Mouse (Mus musculus) 3134 (cell line): ENCODE data around the gene Cacna1a.
"Not testable (repeated sequence)": the region's sequence is repeated elsewhere in the genome, so short reads cannot be mapped to it uniquely, and the experiment has no call there.

Source experiments
- DNase-seq: peaks from one replicate; pipeline ENCODE4 v3.0.0-alpha.2; 2011; ENCODE audit warnings: low spot score; ENCODE audit not compliant: insufficient read length; ENCODE audit errors: extremely low read depth

Gene Cacna1a

DNA sequence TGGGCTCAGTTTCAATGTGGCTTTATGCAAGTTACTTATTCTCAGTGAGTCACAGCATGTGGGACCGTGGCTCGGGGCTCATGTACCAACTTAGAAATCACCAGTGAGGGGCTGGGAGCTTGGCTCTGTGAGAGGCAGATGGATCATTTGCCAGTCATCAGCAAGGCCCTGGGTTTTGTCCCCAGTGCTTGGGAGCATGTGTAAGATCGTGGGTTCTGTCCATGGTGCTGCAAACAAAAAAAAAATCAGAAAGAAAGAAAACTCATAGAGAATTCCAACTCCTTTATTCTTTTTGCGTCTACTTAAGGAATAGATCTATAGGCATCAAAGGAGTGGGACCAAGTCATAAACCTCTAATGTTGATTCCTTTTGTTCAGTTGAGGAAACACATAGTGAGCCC lies 80.8 kb downstream of the Cacna1a start:
- DNase-seq: no peak

DNA sequence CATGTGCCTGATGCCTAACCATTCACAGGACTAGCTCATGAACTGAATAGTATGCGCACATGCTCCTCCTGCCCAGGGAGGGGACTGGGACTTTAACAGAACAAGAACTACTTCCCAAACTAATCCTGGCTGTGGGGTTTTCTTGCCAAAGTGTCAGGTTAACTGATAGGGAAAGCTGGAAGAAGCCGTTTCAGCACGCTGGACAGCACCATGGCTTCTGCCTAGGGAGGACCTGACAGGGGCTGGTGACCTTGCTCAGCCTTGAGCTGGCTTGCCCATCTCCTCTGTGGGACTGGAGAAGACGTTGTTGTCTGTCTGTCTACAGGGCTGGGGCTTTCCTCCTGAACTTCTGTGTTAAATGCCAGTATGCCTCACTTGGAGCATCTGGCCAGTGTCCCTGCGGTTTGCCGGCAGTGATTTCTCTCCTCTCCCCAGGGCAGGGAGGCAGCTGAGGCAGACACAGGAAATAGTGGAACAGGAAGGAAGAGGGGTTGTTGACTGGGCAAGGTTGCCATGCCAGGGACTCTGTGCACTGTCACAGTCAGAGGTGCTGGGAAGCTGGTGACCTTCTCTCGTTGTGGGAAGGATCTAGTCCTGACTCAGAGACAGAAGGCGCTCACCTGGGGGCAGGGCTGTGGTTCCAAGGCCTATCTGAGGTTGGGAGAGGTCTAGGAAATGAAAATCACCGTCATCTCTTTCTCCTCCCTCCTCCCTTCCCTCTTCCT lies 83.2 kb downstream of the Cacna1a start:
- DNase-seq: no peak

DNA sequence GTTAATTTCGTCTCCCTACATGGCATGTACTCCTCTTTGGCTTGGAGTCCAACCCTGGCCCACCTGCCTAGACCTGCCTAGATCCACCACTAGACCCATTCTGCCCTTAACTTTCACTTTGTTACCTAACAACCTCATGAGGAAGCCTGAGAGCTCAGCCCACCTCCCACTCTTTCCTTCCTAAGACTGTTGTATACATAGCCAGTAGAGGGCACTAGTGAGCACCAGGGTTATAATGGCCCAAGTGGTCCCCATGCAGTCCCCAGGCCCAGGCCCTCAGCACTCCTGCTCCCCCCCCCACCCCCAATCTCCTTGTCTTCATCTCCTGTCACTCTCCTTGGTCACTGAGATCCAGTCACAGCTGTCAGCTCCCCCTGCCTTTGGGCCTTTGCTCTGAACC lies 86.2 kb downstream of the Cacna1a start:
- DNase-seq: no peak

DNA sequence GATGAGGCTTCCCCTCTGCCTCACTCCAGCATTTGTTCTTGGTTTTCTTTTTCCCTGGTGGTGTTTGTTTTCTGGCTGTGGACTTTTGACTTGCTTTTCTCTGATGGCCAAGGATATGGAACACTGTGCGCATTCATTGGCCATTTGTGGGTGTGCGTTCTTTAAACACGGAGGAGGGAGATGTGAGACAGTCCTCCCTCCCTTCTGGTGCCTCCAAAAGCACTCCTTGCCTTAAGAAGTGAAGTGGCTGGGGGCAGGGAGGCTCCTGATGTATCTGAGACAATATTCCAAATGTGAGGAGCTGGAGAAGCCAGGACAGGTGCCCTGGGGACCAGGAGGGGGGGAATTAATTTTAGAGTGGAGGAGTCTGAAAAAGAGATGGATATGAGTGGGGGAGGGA lies 89.1 kb downstream of the Cacna1a start:
- DNase-seq: no peak

DNA sequence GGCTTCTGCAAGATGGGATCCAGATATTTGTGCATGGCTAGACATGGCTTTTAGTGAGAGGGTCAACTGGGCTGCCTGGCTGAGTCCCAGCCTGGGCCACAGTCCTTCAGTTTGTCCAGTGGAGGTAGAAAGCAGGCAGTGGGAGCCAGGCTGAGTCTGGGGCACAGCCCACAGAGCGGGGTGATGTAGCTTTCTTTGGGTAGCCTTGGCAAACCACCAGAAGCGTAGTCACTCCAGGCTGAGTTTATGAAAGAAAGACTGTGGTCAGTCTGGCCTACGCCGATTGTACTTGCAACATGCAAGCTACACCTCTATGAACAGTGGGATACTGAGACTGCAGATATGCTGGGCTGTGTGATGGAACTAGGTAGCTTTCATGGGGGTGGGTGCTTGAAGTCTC lies 94.8 kb downstream of the Cacna1a start:
- DNase-seq: no peak

DNA sequence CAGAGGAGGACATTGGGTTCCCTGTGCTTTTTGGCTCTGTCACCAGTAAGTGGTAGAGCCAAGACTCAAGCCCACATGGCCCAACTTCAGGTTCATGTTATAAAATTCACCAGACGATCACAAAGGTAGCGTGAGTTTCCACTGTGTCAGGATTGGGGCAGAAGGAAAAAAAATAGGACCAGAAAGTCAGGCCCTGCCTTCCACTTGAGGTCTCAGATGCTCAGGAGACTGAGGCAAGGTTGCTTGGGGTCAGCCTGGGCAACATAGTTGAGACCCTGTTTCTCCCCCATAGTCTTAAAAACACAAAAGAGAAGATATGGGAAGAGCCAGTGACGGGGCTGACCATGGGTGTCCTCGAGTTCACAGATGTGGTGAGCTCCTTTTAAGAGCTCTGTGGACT lies 97.1 kb downstream of the Cacna1a start:
- DNase-seq: no peak

DNA sequence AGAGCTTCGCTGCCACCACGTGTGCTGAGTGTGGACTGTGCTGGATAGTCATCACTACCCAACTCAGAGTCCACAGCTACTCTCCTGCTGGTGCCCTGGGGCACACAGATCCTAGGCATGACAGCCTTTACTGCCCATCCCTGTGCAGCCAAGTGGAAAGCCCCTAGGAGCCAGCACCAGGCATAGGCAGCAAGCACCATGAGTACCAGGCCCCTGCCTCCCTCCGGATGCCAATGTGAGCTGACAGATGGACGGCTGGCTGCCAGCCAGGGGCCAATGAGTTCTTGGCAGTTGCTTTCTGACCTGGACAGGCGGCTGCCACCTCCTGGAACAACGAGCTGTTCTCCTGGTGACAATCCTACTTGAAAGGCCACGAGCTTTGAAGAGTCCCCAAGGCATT lies 97.6 kb downstream of the Cacna1a start:
- peak; percentile 45 for DNase-seq

DNA sequence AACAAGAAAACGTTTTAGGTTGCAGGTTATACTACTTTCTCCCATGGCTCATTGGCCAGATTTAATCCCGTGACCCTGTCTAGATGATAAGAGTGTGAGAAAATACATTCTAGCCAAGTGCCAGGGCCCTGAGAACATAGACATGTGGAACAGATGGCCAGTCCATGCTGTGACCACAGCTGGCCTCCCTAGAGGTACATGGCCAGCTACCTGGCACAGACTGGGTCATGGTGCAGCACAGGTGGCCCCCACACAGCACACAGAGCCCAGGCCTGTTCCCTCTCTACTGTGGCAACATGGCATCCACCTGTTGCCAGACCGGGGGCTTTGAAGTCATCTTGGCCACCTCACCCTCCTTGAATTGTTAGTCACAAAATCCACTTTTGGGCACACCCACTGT lies 101.0 kb downstream of the Cacna1a start:
- no peak for DNase-seq

DNA sequence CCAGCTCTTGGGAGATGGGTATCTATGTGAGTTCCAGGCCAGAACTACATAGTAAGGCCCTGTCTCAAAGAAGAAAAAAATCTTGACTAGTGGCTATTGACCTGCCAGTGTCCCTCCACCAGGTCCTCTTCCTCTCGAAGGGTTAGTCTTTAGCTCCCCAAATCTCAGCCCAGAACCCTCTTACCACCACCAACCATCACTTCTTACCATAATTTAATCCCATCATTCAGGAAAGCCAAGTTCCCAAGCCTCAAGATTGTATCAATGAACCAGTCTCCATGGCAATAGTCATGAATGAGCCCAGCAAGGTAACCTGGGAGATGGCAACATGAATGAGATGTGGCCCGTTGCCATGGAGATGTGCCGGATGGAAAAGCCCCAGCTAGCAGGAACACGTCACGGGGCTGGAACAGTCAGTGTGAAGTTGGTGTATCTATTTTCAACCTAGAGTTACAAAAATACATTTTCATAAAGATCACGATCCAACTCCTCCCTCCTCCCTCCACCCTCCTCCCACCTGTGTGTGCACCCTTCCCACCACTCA lies 106.4 kb downstream of the Cacna1a start:
- no peak for DNase-seq

DNA sequence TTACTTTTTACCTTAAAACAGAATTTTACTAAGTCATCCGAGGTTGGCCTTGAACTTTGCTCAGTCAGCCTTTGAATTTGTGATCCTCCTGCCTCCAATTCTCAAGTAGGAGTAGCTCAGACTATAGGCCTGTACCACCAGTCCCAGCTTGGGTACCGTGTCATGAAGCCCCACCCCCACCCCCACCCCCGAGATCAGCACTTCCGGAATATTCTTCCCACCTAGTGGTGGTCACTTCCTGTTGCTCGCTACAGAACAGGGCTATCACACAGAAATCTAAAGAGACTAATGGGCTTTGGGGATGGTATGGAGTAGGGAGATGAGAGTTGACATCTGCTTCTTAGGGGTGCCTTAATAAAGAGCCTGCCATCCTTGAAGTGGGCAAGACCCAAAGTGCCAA lies 112.9 kb downstream of the Cacna1a start:
- no peak for DNase-seq

DNA sequence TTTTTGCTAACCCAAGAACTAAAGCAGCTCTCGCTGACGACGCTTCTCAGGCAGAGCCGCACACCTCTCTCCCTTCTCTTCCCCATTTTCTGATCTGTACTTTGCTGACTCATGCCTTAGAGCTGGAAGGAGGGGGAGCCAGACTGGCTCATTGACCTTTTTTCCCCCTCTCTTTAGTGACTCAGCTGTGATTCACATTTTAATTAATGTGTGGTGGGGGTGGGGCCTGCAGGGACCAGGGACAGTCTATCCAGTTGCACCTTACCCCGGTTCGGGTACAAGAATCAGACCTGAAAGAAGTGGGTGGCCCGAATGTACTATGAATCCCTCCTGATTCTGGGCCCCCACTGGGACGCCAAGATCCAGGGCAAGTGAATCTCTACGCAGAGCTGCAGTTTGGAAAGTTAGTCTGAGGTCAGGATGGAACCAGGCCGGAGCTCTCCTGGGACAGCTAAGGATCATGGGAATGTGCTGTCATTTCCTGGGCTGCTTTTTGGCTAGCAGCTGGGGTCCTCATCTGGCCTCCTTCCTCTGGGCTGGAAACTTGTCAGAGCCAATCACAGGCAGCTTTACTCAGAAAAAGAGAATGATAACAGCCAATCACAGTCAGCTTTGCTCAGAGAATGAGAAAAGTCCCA lies 113.5 kb downstream of the Cacna1a start:
- peak; percentile 85 for DNase-seq

DNA sequence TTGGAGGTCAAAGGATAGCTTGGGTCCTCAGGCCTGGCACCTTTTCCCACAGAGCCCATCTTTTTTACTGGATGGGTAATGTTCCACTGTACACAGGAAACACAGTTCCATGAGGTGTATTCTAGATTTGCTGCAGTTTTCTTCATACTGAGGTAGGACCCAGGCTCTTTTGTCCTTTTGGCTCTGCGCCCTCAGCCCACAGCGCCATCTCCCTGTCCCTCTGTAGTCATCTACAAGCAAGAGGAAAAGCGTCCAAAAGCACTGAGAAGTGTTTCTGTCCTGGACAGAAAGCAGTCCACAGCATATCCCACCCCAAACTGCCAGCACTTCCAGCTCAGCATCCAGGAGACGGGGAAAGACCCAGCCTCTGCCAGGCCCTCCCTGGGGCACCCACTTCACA lies 114.4 kb downstream of the Cacna1a start:
- no peak for DNase-seq

DNA sequence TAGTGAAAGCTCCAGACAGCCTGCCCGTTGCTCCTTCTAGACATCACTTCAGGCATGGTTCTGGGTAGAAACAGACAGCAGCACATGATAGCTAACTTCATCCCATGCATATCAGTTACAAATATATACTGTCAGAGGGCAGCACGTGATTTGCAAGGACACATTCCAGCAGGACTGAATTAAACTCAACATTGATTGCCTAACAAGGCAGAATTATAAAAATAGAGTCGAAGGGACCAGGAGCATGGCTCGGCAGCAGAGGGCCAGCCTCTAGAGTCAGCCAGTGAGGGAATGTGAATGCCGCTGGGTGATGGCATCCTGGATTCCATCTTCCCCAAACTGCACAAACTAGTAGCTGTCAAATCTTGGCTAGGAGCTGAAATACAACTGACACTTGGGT lies 119.0 kb downstream of the Cacna1a start:
- no peak for DNase-seq

DNA sequence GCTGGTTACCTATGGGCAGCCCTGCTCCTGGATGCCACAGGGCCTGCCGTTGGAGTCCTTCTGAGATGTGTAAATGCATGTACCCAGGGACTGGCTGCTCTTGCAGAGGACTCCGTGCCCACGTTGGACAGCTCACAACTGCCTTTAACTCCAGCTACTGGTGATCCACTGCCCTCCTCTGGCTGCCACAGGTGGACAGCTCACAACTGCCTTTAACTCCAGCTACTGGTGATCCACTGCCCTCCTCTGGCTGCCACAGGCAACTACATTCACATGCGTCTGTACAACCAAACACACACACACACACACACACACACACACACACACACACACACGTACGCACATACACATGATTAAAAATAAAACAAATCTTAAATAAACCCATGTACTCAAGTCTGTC lies 121.5 kb downstream of the Cacna1a start:
- not testable (repeated sequence) for DNase-seq

DNA sequence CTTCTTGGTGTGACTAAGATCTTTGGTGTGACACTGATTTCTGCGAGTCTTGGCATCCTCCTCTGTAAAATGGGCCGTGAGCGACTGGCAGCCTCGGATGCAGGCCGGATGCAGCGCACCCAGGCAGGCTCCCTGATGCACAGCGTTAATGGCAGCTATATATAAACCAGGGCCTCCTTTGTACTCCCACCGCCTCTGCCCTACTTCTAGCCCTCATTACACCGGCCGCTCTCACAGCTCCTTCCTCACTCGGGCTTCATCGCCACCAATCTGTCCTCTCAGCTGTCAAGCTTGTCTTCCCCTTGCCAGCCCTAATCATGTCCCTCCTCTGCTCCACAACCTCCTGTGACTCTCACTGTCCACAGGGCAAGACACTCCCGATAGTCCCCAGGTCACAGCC lies 123.4 kb downstream of the Cacna1a start:
- no peak for DNase-seq

DNA sequence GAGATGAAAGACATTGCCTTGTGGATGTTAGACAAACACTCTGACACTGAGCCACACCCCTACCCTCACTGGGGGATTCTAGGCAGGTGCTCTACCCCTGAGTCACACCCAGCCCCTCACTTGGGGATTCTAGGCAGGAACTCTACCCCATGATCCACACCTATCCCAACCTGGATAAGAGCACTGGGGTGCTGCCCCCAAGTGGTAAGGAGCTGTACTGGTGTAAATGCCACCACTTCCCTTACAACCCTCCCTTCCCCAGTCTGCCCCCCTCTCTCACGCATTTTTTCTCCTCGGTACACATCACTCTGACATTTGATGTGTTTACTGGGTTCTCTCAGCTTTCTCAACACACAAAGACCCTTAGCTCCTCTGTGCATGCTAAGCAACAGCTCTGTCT lies 125.5 kb downstream of the Cacna1a start:
- DNase-seq: no peak

DNA sequence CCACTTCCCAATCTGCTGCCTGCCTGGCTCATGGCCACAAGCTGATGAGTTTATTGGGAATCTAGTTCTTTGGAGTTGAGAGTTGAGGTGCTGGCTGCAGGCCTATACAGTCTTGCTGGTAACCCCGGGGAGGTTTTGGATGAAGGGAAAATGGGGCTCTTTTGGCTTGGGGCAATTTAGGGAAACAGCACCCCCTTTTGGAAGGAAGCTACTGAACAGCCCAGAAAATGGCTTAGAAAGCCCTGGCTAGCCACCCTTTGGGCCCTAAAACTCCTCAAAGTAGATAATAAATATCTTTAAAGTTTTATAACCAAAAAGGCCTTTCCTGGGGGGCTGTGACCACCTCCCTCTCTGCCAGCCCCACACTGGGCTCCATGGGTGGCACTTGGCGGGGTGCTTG lies 129.9 kb downstream of the Cacna1a start:
- no peak for DNase-seq

DNA sequence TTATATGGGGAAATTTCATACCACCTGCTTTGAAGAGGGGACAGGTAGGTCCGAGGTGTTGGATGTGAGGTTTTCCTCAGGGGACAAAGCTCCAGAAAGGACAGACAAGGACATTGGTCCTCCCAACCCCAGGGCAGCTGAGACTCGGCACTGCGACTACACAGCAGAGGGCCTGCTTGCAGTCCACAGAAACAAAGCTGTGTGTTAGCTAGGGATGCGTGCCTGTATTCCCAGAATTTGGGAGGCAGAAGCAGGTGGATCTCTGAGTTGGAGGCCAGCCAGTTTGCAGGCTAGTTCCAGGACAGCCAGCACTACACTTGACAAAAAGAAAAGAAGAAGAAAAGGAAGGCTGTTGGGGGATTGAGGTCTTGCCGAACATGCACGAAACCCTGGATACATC lies 130.5 kb downstream of the Cacna1a start:
- DNase-seq: no peak

DNA sequence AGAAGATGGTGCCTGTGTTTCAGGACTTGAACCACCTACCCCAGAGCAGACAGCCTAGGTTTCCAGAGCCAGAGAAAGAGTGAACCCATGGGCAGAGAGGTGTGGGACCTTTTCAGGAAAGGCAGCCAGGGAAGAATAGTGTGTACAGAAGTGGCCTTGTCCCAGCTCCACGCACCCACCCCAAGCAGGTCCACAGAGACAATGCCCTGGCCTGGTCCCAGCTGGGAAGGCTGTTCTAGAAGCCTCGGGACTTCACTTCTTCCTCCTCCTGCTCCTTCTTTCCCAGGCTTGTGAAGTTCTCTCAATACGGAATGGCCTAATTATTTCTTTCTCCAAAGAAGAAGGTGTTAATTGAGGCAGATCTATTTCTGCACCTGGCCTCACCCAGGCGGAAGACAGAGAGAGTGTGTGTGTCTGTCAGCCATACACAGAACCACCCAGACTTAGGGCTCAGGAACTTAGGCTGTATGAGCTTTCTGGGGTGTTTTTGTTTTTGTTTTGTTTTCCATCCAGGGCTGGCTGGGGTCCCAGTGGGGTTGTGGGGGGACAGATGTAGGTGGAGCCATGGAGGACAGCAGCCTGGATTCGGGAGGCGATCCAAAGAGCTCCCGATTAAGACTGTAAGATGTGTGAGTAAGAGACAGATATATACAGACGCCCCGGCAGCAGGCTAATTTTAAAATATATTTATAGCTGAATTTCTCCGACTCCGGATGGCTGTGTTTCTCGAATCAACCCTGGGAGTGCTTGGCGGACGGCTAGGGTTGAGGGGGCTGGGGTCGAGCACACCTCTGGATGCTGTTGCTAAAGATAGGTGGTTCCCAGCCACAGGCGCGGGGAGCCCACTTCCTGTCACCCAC lies 131.8 kb downstream of the Cacna1a start:
- no peak for DNase-seq

DNA sequence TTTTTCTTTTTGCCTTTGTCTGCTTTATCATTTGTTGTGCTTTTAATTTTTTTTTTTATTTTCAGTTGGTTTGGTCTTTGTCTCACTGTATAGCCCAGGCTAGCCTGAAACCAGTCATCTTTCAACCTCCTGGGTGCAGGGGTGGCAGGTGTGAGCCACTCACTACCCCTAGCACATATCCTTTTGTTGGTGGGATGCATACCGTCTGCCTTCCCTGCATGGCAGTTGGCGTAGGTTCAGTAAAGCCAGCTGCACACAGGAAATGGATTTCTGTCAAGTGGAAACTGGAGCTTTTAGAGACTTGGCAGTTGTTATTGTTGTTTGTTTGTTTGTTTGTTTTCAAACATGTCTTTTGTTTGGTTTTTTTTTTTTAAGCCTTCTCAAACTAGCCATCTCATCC lies 132.8 kb downstream of the Cacna1a start:
- no peak for DNase-seq

DNA sequence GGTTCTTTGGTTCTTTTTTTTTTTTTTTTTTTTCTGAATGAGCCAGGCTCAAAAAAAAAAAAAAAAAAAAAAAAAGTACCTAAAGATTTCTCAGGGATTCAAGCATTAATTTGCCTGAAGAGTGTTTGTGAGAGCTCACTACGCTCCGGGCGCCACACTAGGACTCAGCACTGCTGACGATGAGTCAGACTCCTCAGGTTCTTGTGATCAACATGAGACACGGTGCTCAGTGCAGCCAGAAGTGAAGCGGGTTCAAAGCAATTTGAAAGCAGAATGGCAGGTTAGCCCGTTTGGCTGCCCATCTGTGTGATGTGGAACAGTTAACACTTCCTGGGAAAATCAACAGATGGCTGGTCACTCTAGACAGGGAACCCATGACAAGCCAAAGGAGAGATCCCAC lies 139.8 kb downstream of the Cacna1a start:
- DNase-seq: peak; percentile 19
